Mouse (Mus musculus) stomach, embryonic 16.5 days (tissue): ENCODE data around the gene Cacng1. TPM values are rescaled to one million over a fixed set of nuclear protein-coding genes. Genes with fewer than 3 reads are reported as not detected.

ENCODE experiments used
- ATAC-seq: fragments of 200-750 bp; cut with Nextera tagmentation; 2 replicates; pipeline ENCODE4 v1.8.0; 2017; ENCODE audit warnings: moderate number of reproducible peaks, moderate TSS enrichment; ENCODE audit not compliant: insufficient read depth, low FRiP score
- H3K27ac ChIP-seq: fragments of 300-500 bp; sonication (generic); 2 replicates; pipeline ENCODE4 v1.5.1; 2014; ENCODE audit warnings: low read length
- H3K27me3 ChIP-seq: fragments of 300-500 bp; sonication (generic); 2 replicates; pipeline ENCODE4 v1.6.1; 2014; ENCODE audit warnings: low read length, control low read depth, mixed read lengths; ENCODE audit not compliant: control insufficient read depth, insufficient read depth
- H3K36me3 ChIP-seq: fragments of 300-500 bp; sonication (generic); 2 replicates; pipeline ENCODE4 v1.6.1; 2014; ENCODE audit warnings: low read length; ENCODE audit not compliant: control insufficient read depth, insufficient read depth
- H3K4me1 ChIP-seq: fragments of 300-500 bp; sonication (generic); 2 replicates; pipeline ENCODE4 v1.6.1; 2014; ENCODE audit warnings: low read length, control low read depth, mixed read lengths; ENCODE audit not compliant: control insufficient read depth, insufficient read depth
- H3K4me2 ChIP-seq: fragments of 300-500 bp; sonication (generic); 2 replicates; pipeline ENCODE4 v1.6.1; 2014; ENCODE audit warnings: low read depth, low read length, mixed read lengths
- H3K4me3 ChIP-seq: fragments of 300-500 bp; sonication (generic); replicated peaks from 2 replicates; pipeline ENCODE4 v1.5.1; 2014; ENCODE audit warnings: mild to moderate bottlenecking, low read length
- H3K9ac ChIP-seq: fragments of 300-500 bp; sonication (generic); 2 replicates; pipeline ENCODE4 v1.6.1; 2014; ENCODE audit warnings: low read length
- H3K9me3 ChIP-seq: fragments of 300-500 bp; sonication (generic); replicated peaks from 2 replicates; pipeline ENCODE4 v1.6.1; 2016; ENCODE audit warnings: low read length, control low read depth; ENCODE audit not compliant: control insufficient read depth
- WGBS: fragments of 180-500 bp; shearing (Covaris S2); extraction: QIAGEN DNeasy Blood & Tissue Kit; methylation state at CpG from one replicate; pipeline ENCODE4 v1.1.7; 2014; 5-methylcytosine and 5-hydroxymethylcytosine counted together
- polyA plus RNA-seq: library from polyadenylated mRNA; unstranded; fragments of >200 nt; fragmentation: Nextera tagmentation; extraction: Ambion mirVana; gene quantifications from 2 replicates; pipeline ENCODE4 v1.2.1, GENCODE M21; 2015

Gene Cacng1
- 0.42 and 8.2 TPM in 2 replicates for polyA plus RNA-seq

DNA sequence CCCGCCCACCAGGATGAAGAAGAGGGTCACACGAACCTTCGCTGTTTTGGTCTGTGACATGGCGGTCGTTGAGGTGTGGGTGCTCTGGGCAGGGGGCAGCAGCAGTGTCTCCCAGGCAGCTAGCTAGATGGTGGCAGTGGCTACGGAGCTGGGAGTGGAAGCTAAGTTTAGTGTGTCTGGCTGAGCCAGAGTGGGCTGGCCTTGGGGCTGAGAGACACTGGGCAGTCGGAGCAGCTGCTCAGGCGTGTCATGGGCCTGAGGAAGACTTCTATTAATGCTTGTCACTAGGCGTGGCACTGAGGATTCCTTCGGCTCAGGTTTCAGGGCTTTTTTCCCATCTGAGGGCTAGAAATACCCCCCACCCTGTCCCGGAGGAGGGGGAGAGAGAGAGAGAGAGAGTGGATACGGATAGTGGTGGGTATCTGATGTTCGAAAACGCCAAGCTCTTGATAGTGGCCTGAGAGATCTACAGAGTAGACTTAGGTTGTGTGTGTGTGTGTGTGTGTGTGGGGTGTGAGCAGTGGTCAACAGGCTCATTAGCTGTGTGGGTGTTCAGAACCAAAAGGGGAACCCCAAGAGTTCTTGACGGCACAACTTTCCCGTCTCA lies at the start of gene Cacng1:
Cacng1 (minus strand) TSS at position 191 of the 607 bp plus-strand sequence.
- WGBS = 69% methylated on average over 16 of the region's 16 CpGs
- H3K36me3 ChIP-seq = no peaks in the 10 kb centered on the region
- H3K9me3 ChIP-seq = no peaks in the 10 kb centered on the region
- no peak within 1 kb of the TSS for H3K9ac ChIP-seq
- no peak within 1 kb of the TSS for H3K27ac ChIP-seq
- ATAC-seq = no peak
- no peak within 1 kb of the TSS for H3K4me2 ChIP-seq
- H3K4me1 ChIP-seq = no peaks in the 10 kb centered on the region
- no peaks in the 10 kb centered on the region for H3K27me3 ChIP-seq
- no peak within 1 kb of the TSS for H3K4me3 ChIP-seq

DNA sequence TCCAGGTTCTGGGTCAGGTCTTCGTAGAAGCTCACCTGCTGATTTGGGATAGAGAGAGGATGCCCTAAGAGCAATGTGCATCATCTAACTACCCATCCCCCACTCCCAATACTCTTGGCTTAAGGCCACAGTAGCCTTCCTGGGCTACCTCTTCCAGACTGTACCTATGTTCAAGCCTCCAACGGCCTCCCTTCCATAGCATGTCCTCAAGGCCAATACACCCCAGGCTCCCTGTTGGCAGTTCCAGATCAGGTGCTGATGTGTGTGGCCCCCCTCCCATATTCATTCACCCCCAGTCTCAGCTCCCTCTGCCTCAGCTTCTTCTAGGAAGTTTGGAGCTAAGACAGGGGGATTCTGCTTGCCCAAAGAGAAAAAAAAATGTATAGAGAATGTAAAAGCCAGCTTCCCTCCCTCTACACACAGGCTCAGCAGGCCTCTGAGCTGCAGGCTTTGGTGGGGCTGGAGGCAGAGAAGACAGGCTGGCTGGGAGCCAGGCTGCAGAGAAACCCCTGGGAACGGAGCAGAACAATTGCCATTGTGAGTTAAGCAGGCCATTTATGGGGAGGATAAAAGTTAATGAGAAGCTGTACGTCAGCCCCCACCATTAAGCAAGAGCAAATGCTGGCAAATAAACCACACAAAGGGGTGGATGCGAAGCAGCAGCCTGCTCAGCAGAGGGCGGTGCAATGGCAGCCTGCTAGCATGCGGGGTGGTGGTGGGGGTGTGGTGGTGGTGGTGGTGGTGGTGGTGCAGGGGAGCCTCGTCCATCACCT lies 46.6 kb upstream of the Cacng1 start:
- H3K27me3 ChIP-seq = no peaks in the 10 kb centered on the region
- no peak overlapping the region for H3K27ac ChIP-seq
- H3K9ac ChIP-seq = no peak overlapping the region
- no peaks in the 10 kb centered on the region for H3K9me3 ChIP-seq
- H3K4me3 ChIP-seq = no peak overlapping the region
- no peaks in the 10 kb centered on the region for H3K36me3 ChIP-seq
- peak; percentile 62; the same call in 1 of the 2 replicates for ATAC-seq
- WGBS = 33% methylated on average over 8 of the region's 8 CpGs
- peaks cover 4% of the 10 kb centered on the region; the same call in 1 of the 2 replicates for H3K4me1 ChIP-seq
- H3K4me2 ChIP-seq = no peak overlapping the region

DNA sequence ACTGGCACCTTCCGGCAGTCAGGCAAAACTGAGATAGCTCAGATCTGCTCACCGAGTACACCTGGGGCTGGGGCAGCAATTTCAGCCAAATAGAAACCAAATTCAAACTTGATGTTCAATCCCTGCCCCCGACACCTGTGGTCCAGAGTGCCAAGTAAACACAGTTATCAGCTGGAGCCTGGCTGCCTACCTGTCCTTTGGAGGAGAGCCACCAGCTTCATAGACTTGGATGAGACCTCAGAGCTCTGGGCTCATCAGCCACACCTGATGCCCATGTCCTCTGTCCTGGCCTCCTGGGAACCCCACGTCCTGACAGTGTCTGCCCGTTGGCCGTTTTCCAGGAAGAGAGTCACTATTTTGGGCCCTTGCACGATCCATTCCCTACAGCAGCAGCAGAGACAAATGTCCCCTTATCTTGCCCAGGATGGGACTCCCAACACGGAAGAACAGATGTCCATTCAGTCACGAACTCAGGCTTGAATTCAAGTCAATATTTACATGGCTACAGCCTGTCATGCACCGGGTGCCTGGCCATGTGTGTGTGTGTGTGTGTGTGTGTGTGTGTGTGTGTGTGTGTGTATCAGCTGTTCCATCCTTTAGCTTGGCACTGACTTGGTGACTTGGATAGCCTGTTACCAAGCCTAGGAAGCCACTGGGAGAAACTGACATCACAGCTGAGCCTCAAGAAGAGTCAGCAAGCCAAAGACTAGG lies 45.6 kb upstream of the Cacng1 start:
- Histone ChIP-seq H3K4me1 (peaks cover 4% of the 10 kb centered on the region; the same call in 1 of the 2 replicates), H3K27me3 (no peaks in the 10 kb centered on the region), H3K4me2 (no peak overlapping the region), H3K9me3 (no peaks in the 10 kb centered on the region), H3K27ac (no peak overlapping the region), H3K9ac (no peak overlapping the region), H3K36me3 (no peaks in the 10 kb centered on the region), H3K4me3 (no peak overlapping the region)
- no peak for ATAC-seq
- WGBS = 51% methylated on average over 10 of the region's 10 CpGs

DNA sequence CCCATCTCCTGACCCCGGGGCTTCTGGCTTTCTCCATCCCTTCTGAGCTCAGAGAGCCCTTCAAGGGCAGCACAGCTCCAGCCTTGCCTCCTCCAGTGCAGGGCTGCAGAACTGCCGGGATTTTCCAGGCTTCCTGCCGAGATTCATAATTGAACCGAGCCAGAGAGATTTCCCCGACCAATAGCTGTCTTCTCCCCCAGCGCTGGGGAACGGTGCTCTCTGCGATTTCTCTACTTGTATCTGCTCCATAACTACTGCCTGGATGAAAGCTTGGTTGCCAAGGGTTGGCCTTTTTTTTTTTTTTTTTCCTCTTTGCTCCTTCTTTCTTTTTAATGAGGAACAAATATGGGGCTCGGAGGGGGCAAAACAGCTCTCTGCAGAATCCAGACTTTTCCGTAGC lies 43.7 kb upstream of the Cacng1 start:
- no peak overlapping the region for H3K4me3 ChIP-seq
- no peak overlapping the region for H3K4me2 ChIP-seq
- ATAC-seq = no peak
- no peaks in the 10 kb centered on the region for H3K27me3 ChIP-seq
- no peak overlapping the region for H3K27ac ChIP-seq
- 62% methylated on average over 10 of the region's 10 CpGs for WGBS
- H3K4me1 ChIP-seq = peaks cover 4% of the 10 kb centered on the region; the same call in 1 of the 2 replicates
- no peaks in the 10 kb centered on the region for H3K36me3 ChIP-seq
- no peaks in the 10 kb centered on the region for H3K9me3 ChIP-seq
- H3K9ac ChIP-seq = no peak overlapping the region

DNA sequence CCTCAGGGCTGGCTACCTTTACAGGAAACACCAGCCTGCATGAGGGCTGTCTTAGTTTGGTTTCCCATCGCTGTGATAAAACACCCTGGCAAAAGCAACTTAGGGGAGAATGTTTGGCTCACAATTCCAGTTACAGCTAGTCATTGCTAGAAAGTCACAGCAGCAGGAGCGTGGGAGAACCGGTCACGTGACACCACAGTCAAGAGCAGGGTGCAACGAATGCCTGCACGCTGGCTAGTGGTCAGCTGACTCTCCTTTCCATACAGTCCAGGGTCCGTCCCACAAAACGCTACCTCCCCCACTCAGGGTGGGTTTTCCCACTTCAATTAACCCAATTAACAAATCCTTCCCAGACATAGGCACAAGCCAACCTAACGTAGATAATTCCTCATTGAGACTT lies 43.2 kb upstream of the Cacng1 start:
- 82% methylated on average over 9 of the region's 9 CpGs for WGBS
- H3K4me3 ChIP-seq = no peak overlapping the region
- ATAC-seq = no peak
- peaks cover 4% of the 10 kb centered on the region; the same call in 1 of the 2 replicates for H3K4me1 ChIP-seq
- H3K4me2 ChIP-seq = no peak overlapping the region
- no peaks in the 10 kb centered on the region for H3K36me3 ChIP-seq
- H3K9ac ChIP-seq = no peak overlapping the region
- H3K27ac ChIP-seq = no peak overlapping the region
- no peaks in the 10 kb centered on the region for H3K9me3 ChIP-seq
- H3K27me3 ChIP-seq = no peaks in the 10 kb centered on the region

DNA sequence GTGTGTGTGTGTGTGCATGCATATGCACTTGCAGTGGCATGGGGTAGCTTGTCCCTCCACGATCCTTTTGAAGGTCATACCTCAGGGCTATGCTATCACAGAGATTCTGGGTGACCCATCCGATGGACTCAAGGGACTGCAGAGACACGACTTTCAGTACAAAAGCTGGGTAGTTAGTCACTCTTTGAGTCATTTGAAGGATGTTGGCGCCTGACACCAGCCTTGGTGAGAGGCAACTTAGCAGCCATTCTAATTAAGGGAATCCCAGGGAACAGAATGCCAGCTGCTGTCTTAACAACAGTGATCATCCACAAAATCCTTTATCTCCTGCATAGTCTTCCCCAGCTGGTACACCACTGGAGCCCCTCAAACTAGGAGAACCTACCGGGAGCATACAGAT lies 32.8 kb upstream of the Cacng1 start:
- no peak overlapping the region for H3K9ac ChIP-seq
- H3K4me2 ChIP-seq = no peak overlapping the region
- no peak overlapping the region for H3K27ac ChIP-seq
- ATAC-seq = no peak
- WGBS = 87% methylated on average over 5 of the region's 5 CpGs
- no peaks in the 10 kb centered on the region for H3K4me1 ChIP-seq
- H3K9me3 ChIP-seq = no peaks in the 10 kb centered on the region
- H3K4me3 ChIP-seq = no peak overlapping the region
- H3K36me3 ChIP-seq = no peaks in the 10 kb centered on the region
- H3K27me3 ChIP-seq = no peaks in the 10 kb centered on the region

DNA sequence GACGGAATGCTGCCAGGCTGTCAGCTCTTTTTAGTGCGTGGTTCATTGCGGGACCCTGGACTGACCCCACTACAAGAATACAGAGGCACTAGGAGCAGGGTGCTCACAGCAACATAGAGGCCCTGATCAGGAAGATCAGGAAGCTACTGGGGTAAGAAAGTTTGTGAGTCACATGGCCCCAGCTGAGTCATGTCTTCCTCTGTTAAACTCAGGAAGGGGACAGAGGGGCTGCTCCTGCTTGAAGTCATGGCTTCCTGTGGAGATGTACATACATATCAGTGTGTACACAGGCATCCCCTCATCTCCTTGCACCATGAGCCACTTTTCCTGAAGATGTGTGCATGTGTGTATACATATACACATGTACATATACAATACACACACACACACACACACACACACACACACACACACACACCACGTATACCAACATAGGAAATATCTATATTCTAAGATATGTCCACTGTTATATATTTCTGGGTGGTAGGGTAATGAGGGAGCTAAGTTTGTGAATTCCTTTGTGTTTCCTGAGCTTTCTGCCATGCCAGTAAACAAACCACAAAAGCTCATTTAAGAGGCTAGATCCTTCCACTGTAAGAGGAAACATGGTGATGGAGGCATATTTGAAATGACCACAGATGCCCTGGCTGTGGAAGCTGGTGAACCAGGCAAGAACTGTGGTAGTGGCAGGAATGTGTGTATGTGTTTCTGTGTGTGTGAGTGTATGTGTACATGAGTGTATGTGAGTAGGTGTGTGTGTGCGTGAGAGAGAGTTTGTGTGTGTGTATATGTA lies 32.1 kb upstream of the Cacng1 start:
- Histone ChIP-seq H3K9ac (no peak overlapping the region), H3K4me1 (no peaks in the 10 kb centered on the region), H3K9me3 (no peaks in the 10 kb centered on the region), H3K27ac (no peak overlapping the region), H3K4me2 (no peak overlapping the region), H3K4me3 (no peak overlapping the region), H3K27me3 (no peaks in the 10 kb centered on the region), H3K36me3 (no peaks in the 10 kb centered on the region)
- 65% methylated on average over 5 of the region's 5 CpGs for WGBS
- ATAC-seq = no peak

DNA sequence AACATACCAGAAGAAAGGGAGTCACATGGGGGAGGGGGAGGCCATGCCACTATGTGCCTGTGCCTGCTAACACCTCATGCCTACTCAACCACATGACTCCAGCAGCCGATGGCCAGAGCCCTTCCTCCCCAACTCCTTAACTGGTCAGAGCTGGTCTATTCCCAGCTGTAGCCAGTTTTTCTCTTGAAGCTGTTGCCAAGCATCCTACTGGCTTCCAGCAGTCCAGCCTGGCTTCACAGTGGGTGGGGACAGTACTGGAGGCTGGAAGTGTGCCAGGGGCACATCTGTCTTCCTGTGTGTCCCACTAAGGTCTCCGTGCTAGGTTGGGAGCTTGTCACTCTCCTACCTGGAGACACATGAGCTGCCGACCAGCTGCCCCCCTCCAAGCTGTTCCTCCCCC lies 26.8 kb upstream of the Cacng1 start:
- H3K27ac ChIP-seq = no peak overlapping the region
- no peak overlapping the region for H3K4me3 ChIP-seq
- no peaks in the 10 kb centered on the region for H3K4me1 ChIP-seq
- ATAC-seq = no peak
- 45% methylated on average over 3 of the region's 3 CpGs for WGBS
- no peaks in the 10 kb centered on the region for H3K36me3 ChIP-seq
- no peaks in the 10 kb centered on the region for H3K27me3 ChIP-seq
- H3K4me2 ChIP-seq = no peak overlapping the region
- no peaks in the 10 kb centered on the region for H3K9me3 ChIP-seq
- H3K9ac ChIP-seq = no peak overlapping the region
